Mouse (Mus musculus): ENCODE measurements at regions not wholly inside any gene's neighbourhood (a gene's known extent, or its start where the extent isn't known, plus 50 kb on each side); places are given as distances from the start of the nearest gene placed in this dataset.

- Histone ChIP-seq H3K9me3 (ENCODE audit: control insufficient read depth, low read length) (no peaks in the 10 kb centered on the region), H3K27ac (replicated peaks; ENCODE audit: low read depth, low read length) (no peak overlapping the region), H3K4me3 (ENCODE audit: low read depth, low read length) (no peak overlapping the region), H3K9ac (ENCODE audit: low read length) (no peak overlapping the region), H3K4me2 (ENCODE audit: low read depth, severe bottlenecking) (no peak overlapping the region), H3K4me1 (ENCODE audit: control insufficient read depth, insufficient read depth, low read length) (no peaks in the 10 kb centered on the region), H3K36me3 (ENCODE audit: control insufficient read depth, insufficient read depth, low read length) (no peaks in the 10 kb centered on the region), H3K27me3 (ENCODE audit: control insufficient read depth, insufficient read depth, low read length) (no peaks in the 10 kb centered on the region)
- 69% methylated on average over 6 of the region's 6 CpGs for WGBS
- no peak for ATAC-seq (ENCODE audit: insufficient number of reproducible peaks, low FRiP score, low TSS enrichment, low read depth)
- no peak for DNase-seq (ENCODE audit: low spot score)
These were observed 75.5 kb upstream of the Nabp1 start for GRCm38 (mm10) chr1:51553738-51554137.

- H3K9ac ChIP-seq (ENCODE audit: low read length): no peak overlapping the region
- no peak overlapping the region for H3K4me2 ChIP-seq (ENCODE audit: low read depth, severe bottlenecking)
- no peak overlapping the region for H3K27ac ChIP-seq (replicated peaks; ENCODE audit: low read depth, low read length)
- no peaks in the 10 kb centered on the region for H3K9me3 ChIP-seq (ENCODE audit: control insufficient read depth, low read length)
- ATAC-seq (ENCODE audit: insufficient number of reproducible peaks, low FRiP score, low TSS enrichment, low read depth) (0 out of 2 replicates have a peak, but pooled peaks have one; percentile 39), DNase-seq (ENCODE audit: low spot score) (peak; percentile 30)
- H3K36me3 ChIP-seq (ENCODE audit: control insufficient read depth, insufficient read depth, low read length): no peaks in the 10 kb centered on the region
- H3K4me3 ChIP-seq (ENCODE audit: low read depth, low read length): no peak overlapping the region
- no peaks in the 10 kb centered on the region for H3K27me3 ChIP-seq (ENCODE audit: control insufficient read depth, insufficient read depth, low read length)
- WGBS: 58% methylated on average over 5 of the region's 5 CpGs
- no peaks in the 10 kb centered on the region for H3K4me1 ChIP-seq (ENCODE audit: control insufficient read depth, insufficient read depth, low read length)
These were observed 73.4 kb upstream of the Nabp1 start for GRCm38 (mm10) chr1:51551624-51552023.

- Histone ChIP-seq H3K4me2 (ENCODE audit: low read depth, severe bottlenecking) (no peak overlapping the region), H3K36me3 (ENCODE audit: control insufficient read depth, insufficient read depth, low read length) (no peaks in the 10 kb centered on the region), H3K9ac (ENCODE audit: low read length) (no peak overlapping the region), H3K4me3 (ENCODE audit: low read depth, low read length) (no peak overlapping the region), H3K27ac (replicated peaks; ENCODE audit: low read depth, low read length) (no peak overlapping the region), H3K4me1 (ENCODE audit: control insufficient read depth, insufficient read depth, low read length) (no peaks in the 10 kb centered on the region), H3K27me3 (ENCODE audit: control insufficient read depth, insufficient read depth, low read length) (no peaks in the 10 kb centered on the region), H3K9me3 (ENCODE audit: control insufficient read depth, low read length) (no peaks in the 10 kb centered on the region)
- no peak for ATAC-seq (ENCODE audit: insufficient number of reproducible peaks, low FRiP score, low TSS enrichment, low read depth)
- DNase-seq (ENCODE audit: low spot score): no peak
- 87% methylated on average over 5 of the region's 5 CpGs for WGBS
These were observed 64.6 kb upstream of the Nabp1 start for GRCm38 (mm10) chr1:51542801-51543200.

GRCm38 (mm10) chr1:51539634-51540033 lies 61.4 kb upstream of the Nabp1 start:
- Histone ChIP-seq H3K9ac (ENCODE audit: low read length) (no peak overlapping the region), H3K36me3 (ENCODE audit: control insufficient read depth, insufficient read depth, low read length) (no peaks in the 10 kb centered on the region), H3K4me3 (ENCODE audit: low read depth, low read length) (no peak overlapping the region), H3K4me1 (ENCODE audit: control insufficient read depth, insufficient read depth, low read length) (no peaks in the 10 kb centered on the region), H3K27ac (replicated peaks; ENCODE audit: low read depth, low read length) (no peak overlapping the region), H3K27me3 (ENCODE audit: control insufficient read depth, insufficient read depth, low read length) (no peaks in the 10 kb centered on the region), H3K9me3 (ENCODE audit: control insufficient read depth, low read length) (no peaks in the 10 kb centered on the region), H3K4me2 (ENCODE audit: low read depth, severe bottlenecking) (no peak overlapping the region)
- no peak for ATAC-seq (ENCODE audit: insufficient number of reproducible peaks, low FRiP score, low TSS enrichment, low read depth)
- no peak for DNase-seq (ENCODE audit: low spot score)
- WGBS: 73% methylated on average over 4 of the region's 4 CpGs

GRCm38 (mm10) chr1:51538836-51539235 lies 60.6 kb upstream of the Nabp1 start:
- no peak for ATAC-seq (ENCODE audit: insufficient number of reproducible peaks, low FRiP score, low TSS enrichment, low read depth)
- H3K36me3 ChIP-seq (ENCODE audit: control insufficient read depth, insufficient read depth, low read length): no peaks in the 10 kb centered on the region
- WGBS: 83% methylated on average over 2 of the region's 2 CpGs

GRCm38 (mm10) chr1:51537765-51538360 lies 59.6 kb upstream of the Nabp1 start:
- WGBS: 95% methylated on average over 7 of the region's 7 CpGs
- Histone ChIP-seq H3K27ac (replicated peaks; ENCODE audit: low read depth, low read length) (no peak overlapping the region), H3K4me3 (ENCODE audit: low read depth, low read length) (no peak overlapping the region), H3K36me3 (ENCODE audit: control insufficient read depth, insufficient read depth, low read length) (no peaks in the 10 kb centered on the region), H3K9me3 (ENCODE audit: control insufficient read depth, low read length) (no peaks in the 10 kb centered on the region), H3K4me1 (ENCODE audit: control insufficient read depth, insufficient read depth, low read length) (no peaks in the 10 kb centered on the region), H3K4me2 (ENCODE audit: low read depth, severe bottlenecking) (no peak overlapping the region), H3K9ac (ENCODE audit: low read length) (no peak overlapping the region), H3K27me3 (ENCODE audit: control insufficient read depth, insufficient read depth, low read length) (no peaks in the 10 kb centered on the region)
- DNase-seq (ENCODE audit: low spot score) (no peak), ATAC-seq (ENCODE audit: insufficient number of reproducible peaks, low FRiP score, low TSS enrichment, low read depth) (no peak)

More at GRCm38 (mm10) chr1:51538836-51539235, 60.6 kb upstream of the Nabp1 start:
- no peak overlapping the region for H3K27ac ChIP-seq (replicated peaks; ENCODE audit: low read depth, low read length)
- H3K27me3 ChIP-seq (ENCODE audit: control insufficient read depth, insufficient read depth, low read length): no peaks in the 10 kb centered on the region
- DNase-seq (ENCODE audit: low spot score): no peak
- no peak overlapping the region for H3K4me2 ChIP-seq (ENCODE audit: low read depth, severe bottlenecking)
- no peaks in the 10 kb centered on the region for H3K9me3 ChIP-seq (ENCODE audit: control insufficient read depth, low read length)
- H3K4me3 ChIP-seq (ENCODE audit: low read depth, low read length): no peak overlapping the region
- H3K9ac ChIP-seq (ENCODE audit: low read length): no peak overlapping the region
- no peaks in the 10 kb centered on the region for H3K4me1 ChIP-seq (ENCODE audit: control insufficient read depth, insufficient read depth, low read length)

GRCm38 (mm10) chr1:51536076-51536475 lies 57.9 kb upstream of the Nabp1 start:
- no peak overlapping the region for H3K27ac ChIP-seq (replicated peaks; ENCODE audit: low read depth, low read length)
- H3K4me2 ChIP-seq (ENCODE audit: low read depth, severe bottlenecking): no peak overlapping the region
- H3K9me3 ChIP-seq (ENCODE audit: control insufficient read depth, low read length): no peaks in the 10 kb centered on the region
- no peaks in the 10 kb centered on the region for H3K36me3 ChIP-seq (ENCODE audit: control insufficient read depth, insufficient read depth, low read length)
- WGBS: 97% methylated on average over 1 of the region's 1 CpGs
- no peaks in the 10 kb centered on the region for H3K4me1 ChIP-seq (ENCODE audit: control insufficient read depth, insufficient read depth, low read length)
- DNase-seq (ENCODE audit: low spot score): no peak
- ATAC-seq (ENCODE audit: insufficient number of reproducible peaks, low FRiP score, low TSS enrichment, low read depth): no peak
- no peak overlapping the region for H3K9ac ChIP-seq (ENCODE audit: low read length)
- H3K4me3 ChIP-seq (ENCODE audit: low read depth, low read length): no peak overlapping the region
- no peaks in the 10 kb centered on the region for H3K27me3 ChIP-seq (ENCODE audit: control insufficient read depth, insufficient read depth, low read length)

- no peak overlapping the region for H3K27ac ChIP-seq (replicated peaks; ENCODE audit: low read depth, low read length)
- no peaks in the 10 kb centered on the region for H3K36me3 ChIP-seq (ENCODE audit: control insufficient read depth, insufficient read depth, low read length)
- no peak overlapping the region for H3K4me3 ChIP-seq (ENCODE audit: low read depth, low read length)
- no peak overlapping the region for H3K4me2 ChIP-seq (ENCODE audit: low read depth, severe bottlenecking)
- H3K4me1 ChIP-seq (ENCODE audit: control insufficient read depth, insufficient read depth, low read length): no peaks in the 10 kb centered on the region
- H3K27me3 ChIP-seq (ENCODE audit: control insufficient read depth, insufficient read depth, low read length): no peaks in the 10 kb centered on the region
- WGBS: 100% methylated on average over 2 of the region's 2 CpGs
- ATAC-seq (ENCODE audit: insufficient number of reproducible peaks, low FRiP score, low TSS enrichment, low read depth) (no peak), DNase-seq (ENCODE audit: low spot score) (no peak)
- no peaks in the 10 kb centered on the region for H3K9me3 ChIP-seq (ENCODE audit: control insufficient read depth, low read length)
- no peak overlapping the region for H3K9ac ChIP-seq (ENCODE audit: low read length)
These were observed 57.2 kb upstream of the Nabp1 start for GRCm38 (mm10) chr1:51535414-51535813.

- 84% methylated on average over 1 of the region's 1 CpGs for WGBS
- no peak for ATAC-seq (ENCODE audit: insufficient number of reproducible peaks, low FRiP score, low TSS enrichment, low read depth)
- no peaks in the 10 kb centered on the region for H3K27me3 ChIP-seq (ENCODE audit: control insufficient read depth, insufficient read depth, low read length)
These were observed 53.1 kb upstream of the Nabp1 start for GRCm38 (mm10) chr1:51531360-51531759.

More at GRCm38 (mm10) chr1:51531360-51531759, 53.1 kb upstream of the Nabp1 start:
- Histone ChIP-seq H3K9ac (ENCODE audit: low read length) (no peak overlapping the region), H3K9me3 (ENCODE audit: control insufficient read depth, low read length) (no peaks in the 10 kb centered on the region), H3K4me1 (ENCODE audit: control insufficient read depth, insufficient read depth, low read length) (no peaks in the 10 kb centered on the region), H3K36me3 (ENCODE audit: control insufficient read depth, insufficient read depth, low read length) (no peaks in the 10 kb centered on the region), H3K4me3 (ENCODE audit: low read depth, low read length) (no peak overlapping the region), H3K4me2 (ENCODE audit: low read depth, severe bottlenecking) (no peak overlapping the region), H3K27ac (replicated peaks; ENCODE audit: low read depth, low read length) (no peak overlapping the region)
- DNase-seq (ENCODE audit: low spot score): no peak
